Mouse (Mus musculus) bone marrow, adult 2 months (tissue): ENCODE data around the gene Kpna3.

Experiments used
- CTCF ChIP-seq: fragments of 200-500 bp; IDR thresholded peaks from 2 replicates; pipeline ENCODE4 v1.5.1; 2011; ENCODE audit warnings: low read length, control low read depth; ENCODE audit not compliant: control insufficient read depth, insufficient read depth
- POLR2A ChIP-seq: fragments of 200-500 bp; IDR thresholded peaks from 2 replicates; pipeline ENCODE4 v1.6.1; 2011; ENCODE audit warnings: low read depth, mild to moderate bottlenecking, control low read depth, low read length, borderline replicate concordance; ENCODE audit not compliant: control insufficient read depth

DNA sequence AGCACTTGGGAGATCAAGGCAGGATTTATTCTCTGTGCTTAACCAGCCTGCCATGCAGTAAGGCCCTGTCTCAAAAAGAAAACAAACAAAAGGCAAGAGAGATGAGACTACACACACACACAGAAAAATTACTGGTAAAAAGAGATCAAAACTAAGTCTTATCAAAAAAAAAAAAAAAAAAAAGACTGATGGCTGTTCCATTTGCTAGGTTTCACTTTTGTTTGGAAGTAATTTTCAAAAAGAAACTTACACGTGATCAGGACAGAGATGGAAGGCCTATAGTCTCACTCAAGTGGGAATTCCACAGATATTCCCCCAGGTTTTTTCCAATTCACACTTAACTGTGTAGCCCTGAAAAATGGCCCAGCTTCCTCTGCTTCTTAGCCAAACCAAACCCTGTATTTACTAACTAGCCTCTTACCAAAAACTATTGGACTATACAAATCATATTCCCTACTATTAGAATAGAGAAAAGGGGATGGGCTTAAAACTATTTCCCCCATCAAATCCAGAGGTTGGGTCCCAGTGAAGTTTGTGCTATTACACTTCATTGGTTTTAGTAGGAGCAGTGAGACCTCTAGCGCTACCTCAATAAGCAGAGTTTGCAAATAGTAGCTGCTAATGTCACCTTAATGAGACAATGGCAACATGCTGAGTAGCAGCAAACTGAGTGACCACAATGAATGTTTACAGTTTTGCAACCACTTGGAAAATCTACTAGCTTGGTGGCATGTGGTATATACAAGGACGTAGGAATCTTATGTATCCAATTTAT, 1.3 kb downstream of the Kpna3 start:
- no peak for TF ChIP-seq CTCF
- no peak for TF ChIP-seq POLR2A
